Mouse (Mus musculus) left cerebral cortex, postnatal 25 days (tissue): Measurements from ENCODE around the gene Adarb2. TPM values are rescaled to one million over a fixed set of nuclear protein-coding genes. Genes with fewer than 3 reads are reported as not detected.
A peak's percentile ranks its signal among the peaks of the same experiment; 100 is the strongest.

Source experiments
- DNase-seq, 2 experiments: peaks; one replicate each; pipeline ENCODE4 v3.0.0; 2022; ENCODE audit warnings: low spot score in 2 of 2, mixed read lengths in 1 of 2
- intact Hi-C: fragments of 180-260 bp; cut with DNase I; formaldehyde crosslinking; loops from one replicate; pipeline ENCODE4 v1.15.1; 2025
- total RNA-seq, 2 experiments: library from RNA; stranded (reverse); gene quantifications; 2 replicates each; pipeline ENCODE4 v1.2.3; 2021

Adarb2 gene
- total RNA-seq, 2 experiments from 2014 or later, result 25.5 to 29.1 TPM

DNA sequence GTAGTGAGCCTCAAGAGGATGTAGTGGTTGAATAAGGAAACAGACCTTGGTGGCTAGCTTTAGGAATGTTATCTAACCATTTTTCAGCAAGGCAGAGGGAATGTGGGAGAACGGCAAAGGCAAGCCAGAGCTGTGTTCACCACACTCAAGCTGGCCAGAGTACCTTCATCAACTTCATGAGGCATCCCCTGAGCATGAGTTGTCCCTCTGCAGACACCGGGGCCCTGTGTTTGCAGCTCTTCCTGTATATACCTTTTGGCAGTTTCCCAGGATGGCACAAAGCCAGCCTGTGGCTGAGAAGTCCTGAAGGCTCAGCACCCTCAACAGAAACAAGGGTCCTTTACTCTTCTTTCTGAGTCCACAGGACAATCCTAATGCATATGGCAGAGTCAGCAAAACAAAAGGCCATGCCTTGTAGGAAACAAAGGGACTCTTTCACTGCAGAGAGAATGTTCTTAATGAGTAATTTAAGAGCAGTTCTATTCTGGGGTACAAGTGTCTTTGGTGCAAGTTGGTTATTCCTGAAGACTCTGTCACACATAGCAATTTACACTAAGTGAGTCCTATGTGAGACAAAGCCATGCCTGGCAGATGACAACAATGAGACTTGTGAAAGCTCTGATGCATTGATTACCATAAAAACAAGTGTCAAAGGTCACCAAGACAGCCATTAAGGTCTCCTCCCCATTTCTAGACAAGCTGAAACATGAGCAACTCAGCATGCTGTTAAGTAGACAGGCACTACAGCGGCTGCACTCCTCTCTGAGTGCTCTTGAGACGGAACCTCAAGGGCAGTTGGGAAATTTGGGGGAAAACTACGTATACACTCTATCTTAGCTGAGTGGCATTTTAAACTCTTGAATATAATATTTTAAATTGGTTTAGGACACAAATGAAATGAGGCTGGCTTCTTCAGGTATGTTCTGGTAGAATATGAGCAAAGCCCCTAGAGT, 431.0 kb downstream of the Adarb2 start:
- DNase-seq, result no peak
- intact Hi-C loops, result no loop called here

DNA sequence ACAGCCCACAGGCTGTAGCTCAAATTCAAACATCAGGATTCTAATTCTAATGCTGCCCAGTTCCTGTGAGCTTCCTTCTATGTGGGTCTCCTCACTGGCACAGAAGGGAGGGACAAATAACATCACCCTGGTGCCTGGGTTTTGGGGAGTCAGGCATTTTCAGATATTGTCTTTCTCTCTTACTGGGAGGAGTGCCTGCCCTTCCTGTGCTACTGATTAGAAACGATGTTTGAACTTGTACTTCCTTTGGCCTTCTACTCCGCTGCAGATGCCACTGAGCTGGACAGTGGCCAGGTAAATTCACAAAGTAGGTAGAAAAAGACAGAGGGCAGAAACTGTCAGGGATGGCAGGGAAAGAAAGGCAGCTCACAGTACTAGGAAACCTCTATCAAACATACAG, 439.4 kb downstream of the Adarb2 start:
- no peak for DNase-seq
- intact Hi-C loops, result no loop called here

DNA sequence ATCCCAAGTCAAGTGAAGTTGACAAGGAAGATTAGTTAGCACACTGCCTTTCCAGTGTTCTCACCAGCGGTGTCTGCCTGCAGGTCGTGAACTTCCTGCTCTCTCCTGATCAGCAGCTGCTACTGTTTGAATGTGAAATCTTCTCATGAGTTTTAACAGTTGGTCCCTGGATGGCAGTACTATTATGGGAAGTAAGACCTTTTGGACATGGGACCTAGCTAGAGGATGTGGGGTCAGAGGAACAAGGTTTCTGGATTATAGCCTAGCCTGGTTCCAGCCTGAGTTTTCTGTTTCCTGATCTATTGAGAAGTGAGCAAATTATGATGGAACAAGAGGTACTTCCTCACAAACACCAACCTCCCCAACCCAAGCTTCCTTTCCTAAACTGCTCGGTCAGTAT, 441.3 kb downstream of the Adarb2 start:
- intact Hi-C loops, result no loop called here
- no peak for DNase-seq

DNA sequence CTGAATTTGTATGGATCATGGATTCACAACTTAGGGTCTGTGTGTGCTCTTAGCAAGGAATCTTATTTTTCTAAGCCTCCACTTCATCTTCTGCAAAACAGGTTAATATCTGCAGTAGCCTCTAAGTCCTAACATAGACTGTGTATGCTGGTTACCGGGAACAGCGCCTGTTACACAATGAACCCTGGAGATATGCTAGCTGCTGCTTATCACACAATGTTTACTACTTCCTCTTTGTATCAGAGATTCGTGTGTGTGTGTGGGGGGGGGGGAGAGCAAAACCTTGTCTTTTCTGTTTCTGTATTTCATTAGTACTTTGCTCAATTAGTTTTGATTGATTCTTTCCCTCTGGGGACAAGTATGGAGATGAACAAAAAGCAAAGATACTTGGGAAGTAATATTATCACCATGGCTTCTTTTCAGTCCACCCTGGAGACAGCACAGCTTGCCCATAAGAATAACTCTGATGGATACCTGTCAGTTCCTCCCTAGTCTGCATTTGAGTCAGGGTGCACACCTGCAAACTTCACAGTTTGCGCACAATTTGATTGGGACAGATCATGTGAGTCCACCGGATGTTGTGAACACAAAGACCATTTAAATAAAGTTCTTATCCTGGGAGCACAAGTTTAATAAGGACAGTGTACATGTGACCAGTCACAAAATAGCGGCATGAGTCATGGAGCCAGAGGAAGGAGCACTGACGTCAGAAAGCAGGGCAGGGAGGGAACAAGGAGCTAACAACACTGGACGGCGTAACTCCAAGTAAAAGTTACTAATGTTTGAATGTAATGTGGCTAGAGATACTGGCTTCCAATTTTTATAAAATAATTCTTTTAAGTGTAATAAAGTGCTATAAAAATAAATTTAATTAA, 442.4 kb downstream of the Adarb2 start:
- DNase-seq, result peak in 1 of 2 experiments; percentile 10
- intact Hi-C loops, result no loop called here

DNA sequence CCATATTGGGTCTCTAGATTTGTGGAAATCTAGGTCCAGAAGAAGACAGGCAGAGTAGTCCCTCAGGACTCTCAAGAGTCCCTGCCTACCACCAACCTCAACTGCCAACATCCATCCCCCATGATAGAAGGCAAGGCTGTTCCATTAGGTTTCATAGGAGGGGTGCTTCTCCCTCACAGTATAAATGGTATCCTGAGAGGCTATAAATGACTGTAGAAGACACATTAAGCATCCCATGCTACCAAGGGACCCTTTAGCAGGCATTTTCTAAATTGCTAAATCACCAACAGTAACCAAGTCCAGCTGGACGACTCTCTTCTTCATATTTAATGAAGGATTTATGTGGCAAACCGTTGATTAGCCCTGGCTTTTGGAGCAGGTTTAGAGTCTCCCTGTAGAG, 446.6 kb downstream of the Adarb2 start:
- DNase-seq, result no peak
- intact Hi-C loops, result no loop called here

DNA sequence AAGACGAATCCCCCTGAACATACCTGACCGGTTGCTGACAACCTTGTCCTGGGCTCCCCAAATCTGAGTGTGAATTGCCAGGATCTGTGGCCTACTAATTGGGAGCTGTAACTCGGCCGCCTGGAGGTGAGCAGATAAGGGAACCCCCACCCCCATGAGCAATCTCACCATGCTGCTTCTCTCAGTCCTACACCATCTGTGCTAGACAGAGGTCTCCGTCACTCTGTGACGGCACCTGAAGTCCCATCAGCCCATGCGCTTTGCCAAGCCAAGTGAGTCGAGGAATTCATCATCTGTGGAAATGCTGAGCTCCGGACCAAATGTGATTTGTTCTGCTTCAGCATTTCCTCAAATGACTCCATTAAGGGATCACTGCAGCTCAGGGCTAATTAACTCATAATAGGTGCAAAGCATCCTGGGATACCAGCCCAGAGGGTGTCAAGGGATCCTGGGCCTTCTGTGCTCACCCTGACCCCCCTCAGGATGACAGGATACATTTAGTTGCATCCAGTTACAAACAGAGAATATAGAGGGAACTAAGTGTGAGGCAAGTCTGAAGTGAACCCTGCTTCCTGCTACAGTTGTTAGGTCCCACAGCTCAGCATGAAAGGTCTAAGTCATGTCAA, 462.1 kb downstream of the Adarb2 start:
- intact Hi-C loops, result no loop called here
- DNase-seq, result no peak

DNA sequence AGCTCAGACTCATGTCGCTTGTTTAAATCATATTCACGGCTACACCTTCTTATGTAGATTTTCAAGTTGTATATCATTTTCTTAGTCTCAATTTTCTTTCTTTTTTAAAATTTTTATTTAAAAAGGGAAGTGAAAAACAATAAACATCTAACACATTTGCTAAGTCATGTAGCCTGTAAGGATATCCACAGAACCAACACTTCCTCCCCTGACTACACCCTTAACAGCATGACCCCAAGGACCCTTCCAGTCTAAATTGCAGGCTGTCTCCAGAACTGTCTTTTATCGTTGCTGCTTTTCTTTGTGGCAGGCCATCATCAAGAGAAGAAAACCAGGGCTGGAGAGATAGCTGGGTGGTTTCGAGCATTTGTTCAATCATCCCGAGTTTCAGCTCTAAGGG, 474.5 kb downstream of the Adarb2 start:
- DNase-seq, result no peak
- intact Hi-C loops, result no loop called here

DNA sequence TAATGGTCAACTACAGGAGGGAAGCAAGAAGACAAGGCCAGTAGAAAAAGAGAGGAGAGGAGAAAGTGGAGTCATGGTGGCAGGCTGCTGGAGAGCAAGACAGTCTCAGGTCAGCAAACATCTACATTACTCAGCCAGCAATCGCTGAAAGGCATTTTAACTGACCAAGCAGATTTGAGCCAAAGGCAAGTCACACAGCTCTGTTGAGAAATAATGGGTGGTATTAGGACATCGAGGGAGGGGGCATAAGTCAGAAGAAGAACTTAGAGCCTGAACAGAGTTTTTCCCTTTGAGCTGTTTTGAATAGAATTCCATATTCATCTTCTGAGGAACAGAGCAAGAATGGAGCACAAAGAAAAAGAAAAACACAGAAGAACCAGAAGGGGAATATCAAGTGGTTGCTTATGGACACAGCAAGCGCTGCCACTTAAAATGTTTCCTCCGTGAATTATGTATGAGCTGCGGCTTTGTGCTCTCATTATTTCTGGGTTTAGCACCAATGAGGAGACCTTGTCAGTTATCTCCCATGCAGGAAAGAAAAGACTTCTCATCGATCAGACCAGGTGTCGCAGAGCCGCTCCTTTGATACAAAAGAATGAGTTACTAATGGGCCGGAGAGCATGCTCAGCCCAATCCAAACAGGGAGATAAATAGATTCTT, 477.9 kb downstream of the Adarb2 start:
- intact Hi-C loops, result no loop called here
- DNase-seq, result no peak

DNA sequence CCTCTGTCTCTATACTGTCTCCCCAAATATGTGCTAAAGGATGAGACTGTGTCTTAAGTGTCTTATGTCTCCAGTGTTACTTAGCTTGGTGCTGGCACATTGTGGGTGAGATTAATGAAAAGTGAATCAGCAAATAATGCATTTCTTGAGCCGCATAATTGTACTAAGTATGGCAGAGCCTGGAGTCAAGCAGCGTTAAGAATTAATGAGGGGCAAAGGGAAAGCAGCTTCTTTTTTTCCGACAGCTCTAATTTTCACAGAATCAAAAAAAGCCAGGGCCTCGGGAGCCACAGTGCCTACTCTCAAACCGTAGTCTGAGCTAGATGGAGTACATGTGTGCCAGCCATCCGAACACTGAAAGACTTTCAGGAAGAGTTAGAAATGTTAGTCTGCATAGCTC, 488.8 kb downstream of the Adarb2 start:
- intact Hi-C loops, result no loop called here
- no peak for DNase-seq

DNA sequence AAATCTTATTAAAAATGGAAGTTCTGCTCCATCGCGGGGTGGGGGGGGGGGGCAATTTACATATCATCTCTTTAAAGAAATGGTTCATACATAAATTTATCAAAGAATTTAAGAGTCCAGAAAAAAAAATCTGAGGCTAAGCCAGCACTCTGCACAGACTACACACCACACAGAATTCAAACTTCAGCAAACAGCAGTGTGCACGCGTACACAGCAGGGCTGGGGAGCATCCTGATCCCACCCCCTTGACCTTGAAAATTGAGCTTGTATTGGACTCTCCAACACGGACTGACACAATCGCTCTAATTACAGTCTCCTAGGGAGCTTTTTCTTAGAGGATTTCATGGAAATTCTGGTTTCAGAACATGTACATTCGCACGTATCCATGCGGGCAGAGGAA, 490.1 kb downstream of the Adarb2 start:
- intact Hi-C loops, result no loop called here
- no peak for DNase-seq

DNA sequence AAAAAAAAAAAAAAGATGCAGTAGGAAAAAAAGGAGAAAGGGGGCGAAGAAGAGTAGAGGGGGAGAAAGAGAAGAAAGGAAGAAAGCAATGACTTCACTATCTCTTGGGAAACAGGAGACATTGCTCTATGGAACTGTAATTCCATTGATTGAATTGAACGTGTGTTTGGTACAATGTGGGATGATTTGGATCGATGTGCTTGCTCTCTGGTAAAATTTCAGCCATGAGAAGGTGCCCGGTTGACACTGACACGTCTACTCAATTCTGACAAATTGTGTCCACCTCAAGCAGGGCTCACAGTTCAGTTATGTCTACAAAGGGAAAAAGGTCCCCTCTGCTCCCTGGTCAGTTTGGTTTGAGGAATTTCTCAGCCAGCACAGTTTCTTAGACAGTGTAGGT, 495.8 kb downstream of the Adarb2 start:
- intact Hi-C loops, result no loop called here
- DNase-seq, result no peak

DNA sequence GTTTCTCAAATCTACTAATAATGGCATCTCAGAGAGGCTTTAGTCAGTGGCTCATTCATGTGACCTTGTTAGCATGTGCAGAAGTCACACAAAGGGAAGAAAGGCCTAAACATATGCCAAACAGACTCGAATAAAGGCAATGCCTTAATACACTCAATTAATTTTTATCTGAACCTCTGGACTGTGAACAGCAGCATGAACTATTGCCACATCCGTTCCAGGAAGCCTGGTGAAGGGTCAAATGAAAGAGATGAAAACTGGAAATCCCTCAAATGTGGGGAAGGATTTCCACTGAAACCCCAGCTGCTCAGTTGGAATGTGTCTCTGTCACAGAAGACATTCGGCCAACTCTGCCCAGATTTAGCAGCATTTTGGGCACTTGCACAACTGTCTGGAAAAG, 497.2 kb downstream of the Adarb2 start:
- no peak for DNase-seq
- intact Hi-C loops, result no loop called here

DNA sequence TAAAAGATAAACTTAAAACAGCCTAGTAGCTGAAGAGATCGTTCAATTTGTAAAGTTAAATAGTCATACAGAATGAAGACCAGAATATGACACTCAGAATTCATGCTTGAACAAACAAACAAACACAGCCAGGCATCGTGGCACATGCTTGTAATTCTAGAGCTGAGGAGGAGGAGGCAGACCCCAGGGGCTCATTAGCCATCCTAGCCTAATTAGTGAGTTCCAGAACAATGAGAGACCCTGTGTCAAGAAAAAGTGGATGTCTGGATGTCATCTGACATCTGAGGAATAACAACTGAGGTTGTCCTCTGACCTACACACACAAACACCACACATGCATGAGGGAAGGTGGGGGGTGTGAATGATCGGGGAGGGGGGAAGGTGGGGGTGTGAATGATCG, 498.3 kb downstream of the Adarb2 start:
- intact Hi-C loops, result no loop called here

DNA sequence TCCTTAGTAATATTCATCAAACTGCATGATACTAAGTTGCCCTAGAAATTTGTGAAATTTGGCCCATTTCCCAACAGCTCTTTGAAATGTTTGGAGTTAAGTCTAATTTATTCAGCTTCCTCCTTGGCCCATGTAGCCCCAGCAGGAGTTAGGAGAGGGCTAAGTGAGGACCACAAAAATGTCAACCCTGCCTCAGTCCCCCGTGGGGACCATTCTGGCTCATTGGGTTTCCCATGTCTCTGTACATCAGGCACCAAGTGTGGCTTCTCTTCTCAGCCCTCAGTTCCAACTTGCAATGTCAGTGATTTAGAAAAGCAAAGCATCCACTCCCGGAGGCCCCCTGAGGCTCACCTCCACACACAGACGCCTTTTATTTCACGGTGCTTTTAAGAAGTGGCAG, 502.6 kb downstream of the Adarb2 start:
- no peak for DNase-seq
- intact Hi-C loops, result no loop called here

More for the DNA sequence above, 498.3 kb downstream of the Adarb2 start:
- no peak for DNase-seq

DNA sequence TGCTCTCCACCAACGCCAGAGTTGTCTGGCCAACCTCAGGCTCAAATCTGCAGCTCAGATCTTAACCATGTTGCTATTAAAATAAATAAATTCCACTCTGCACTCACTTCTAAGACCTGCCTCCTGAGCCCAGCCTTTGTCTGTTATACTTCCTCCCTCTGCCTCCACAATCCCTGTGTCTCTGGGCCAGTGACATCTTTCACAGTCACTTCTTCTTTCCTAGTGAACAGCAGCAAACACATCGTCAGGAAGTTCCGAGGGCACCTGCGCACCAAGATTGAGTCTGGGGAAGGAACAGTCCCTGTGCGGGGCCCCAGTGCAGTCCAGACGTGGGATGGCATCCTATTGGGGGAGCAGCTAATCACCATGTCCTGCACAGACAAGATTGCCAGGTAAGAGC, 510.7 kb downstream of the Adarb2 start:
- intact Hi-C loops, result no loop called here
- DNase-seq, result no peak

DNA sequence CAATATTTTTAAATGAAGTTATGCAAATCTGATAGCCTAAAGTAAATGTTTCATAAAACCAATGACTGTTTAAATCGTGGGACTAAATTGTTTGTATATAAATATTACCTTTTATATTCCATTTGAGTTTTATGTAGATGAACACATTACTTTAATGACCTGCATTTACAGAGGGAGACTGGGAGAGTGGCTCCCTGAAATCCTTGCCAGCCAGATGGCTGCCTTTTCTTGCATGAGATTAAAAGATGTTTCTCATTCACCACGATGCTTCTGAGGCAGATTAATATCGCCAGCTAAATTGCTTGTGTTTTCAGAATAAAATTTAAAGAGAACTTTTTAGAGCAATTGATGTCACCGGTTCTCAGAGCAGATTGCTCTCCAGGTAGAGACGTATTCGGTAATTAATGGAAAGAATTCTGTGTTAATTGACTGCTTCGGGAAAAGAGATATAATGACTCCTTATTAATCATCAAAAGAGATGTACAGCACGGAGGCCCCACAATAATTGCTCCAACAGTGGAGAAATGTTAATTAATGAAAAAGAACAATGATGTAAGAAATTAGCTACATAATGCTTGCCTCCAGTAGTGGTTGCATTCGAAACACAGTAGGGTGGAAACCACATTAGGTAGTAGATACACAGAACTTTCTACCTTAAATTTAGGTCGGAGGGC, 527.4 kb downstream of the Adarb2 start:
- no peak for DNase-seq
- intact Hi-C loops, result no loop called here

DNA sequence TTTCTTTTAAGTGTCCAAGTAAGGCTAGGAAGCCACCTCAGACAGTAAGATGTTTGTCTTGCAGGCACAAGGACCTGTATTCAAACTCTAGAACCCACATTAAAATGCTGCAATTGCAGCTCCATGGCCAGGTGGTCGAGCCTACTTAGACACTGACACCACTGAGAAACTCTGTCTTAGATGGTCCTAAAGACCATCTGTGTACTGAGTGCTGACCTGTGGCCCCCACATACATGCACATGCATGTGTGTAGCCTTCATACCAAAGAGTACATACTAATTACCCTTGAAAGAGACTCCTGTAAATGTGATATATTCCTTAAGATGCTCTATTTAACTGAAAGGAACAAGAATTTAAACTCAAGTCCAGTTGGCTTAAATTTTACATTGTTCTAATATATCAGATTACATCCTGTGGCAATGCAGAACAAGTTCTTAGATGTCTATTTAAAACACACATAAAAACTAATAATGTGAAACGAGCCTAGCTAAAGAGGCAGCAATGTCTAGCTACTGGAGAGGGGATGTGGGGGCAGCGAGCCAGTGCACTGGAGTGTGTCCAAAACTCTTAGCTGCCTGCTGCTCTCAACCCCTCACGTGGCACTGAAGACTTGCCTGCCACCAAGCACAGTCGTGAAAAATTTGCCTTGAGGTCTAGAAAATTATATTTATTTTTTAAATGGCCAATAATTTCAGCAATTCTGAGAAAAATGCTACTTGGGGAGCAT, 534.6 kb downstream of the Adarb2 start:
- intact Hi-C loops, result no loop called here
- DNase-seq, result no peak

DNA sequence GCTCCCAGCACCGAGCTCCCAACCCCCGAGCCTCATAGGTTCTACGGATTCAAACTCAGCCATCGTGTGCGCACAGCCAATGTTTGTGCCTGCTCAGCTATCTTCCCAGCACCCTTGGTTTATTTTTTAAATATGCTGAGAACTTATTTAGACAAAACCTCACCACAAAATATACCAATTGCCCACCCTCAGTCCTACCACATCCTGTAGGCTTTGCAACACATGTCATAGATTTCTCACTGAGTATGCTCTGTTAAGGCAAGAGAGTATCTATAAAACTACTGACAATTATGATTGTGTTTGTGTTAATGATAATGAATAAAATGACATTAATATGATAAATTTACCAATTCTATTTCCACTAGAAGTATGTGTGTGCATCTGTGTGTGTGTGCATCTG, 540.1 kb downstream of the Adarb2 start:
- DNase-seq, result no peak
- intact Hi-C loops, result no loop called here

DNA sequence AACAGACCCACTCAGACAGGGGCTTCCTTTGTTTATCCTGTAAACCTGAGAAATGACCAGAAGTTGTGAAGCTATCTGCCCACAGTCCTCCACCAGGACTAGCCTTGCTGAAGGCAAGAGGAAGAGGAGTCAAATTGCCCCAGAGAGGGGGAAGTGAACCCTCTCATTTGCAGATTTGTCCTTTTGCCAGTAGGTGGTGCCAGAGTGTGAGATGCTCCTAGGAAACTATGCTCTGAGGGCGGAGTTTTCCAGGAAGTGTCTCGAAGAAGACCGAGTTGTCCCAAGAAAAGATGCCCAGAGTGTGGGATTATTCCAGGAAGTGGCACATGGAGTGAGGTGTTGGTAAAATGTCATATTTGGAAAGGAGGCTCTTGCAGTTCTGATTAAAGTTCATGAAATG, 541.9 kb downstream of the Adarb2 start:
- intact Hi-C loops, result no loop called here
- DNase-seq, result peak in 1 of 2 experiments; percentile 10
